Mouse (Mus musculus) liver, adult 2 months (tissue): ENCODE results near the gene Ube2h.

ENCODE experiments used
- CTCF ChIP-seq: fragments of 200-500 bp; IDR thresholded peaks from 2 replicates; pipeline ENCODE4 v1.5.1; 2011; ENCODE audit warnings: low read depth, low read length, control low read depth
- POLR2A ChIP-seq: fragments of 200-500 bp; IDR thresholded peaks from 2 replicates; pipeline ENCODE4 v1.6.1; 2011; ENCODE audit warnings: low read length, control low read depth; ENCODE audit not compliant: insufficient read depth; ENCODE audit errors: extremely low read depth

GRCm38 (mm10) chr6:30171226-30171625 lies 133.1 kb downstream of the Ube2h start:
- TF ChIP-seq POLR2A: no peak
- no peak for TF ChIP-seq CTCF
